Mouse (Mus musculus): ENCODE data around the gene Dnah2.

The Dnah2 gene

DNA sequence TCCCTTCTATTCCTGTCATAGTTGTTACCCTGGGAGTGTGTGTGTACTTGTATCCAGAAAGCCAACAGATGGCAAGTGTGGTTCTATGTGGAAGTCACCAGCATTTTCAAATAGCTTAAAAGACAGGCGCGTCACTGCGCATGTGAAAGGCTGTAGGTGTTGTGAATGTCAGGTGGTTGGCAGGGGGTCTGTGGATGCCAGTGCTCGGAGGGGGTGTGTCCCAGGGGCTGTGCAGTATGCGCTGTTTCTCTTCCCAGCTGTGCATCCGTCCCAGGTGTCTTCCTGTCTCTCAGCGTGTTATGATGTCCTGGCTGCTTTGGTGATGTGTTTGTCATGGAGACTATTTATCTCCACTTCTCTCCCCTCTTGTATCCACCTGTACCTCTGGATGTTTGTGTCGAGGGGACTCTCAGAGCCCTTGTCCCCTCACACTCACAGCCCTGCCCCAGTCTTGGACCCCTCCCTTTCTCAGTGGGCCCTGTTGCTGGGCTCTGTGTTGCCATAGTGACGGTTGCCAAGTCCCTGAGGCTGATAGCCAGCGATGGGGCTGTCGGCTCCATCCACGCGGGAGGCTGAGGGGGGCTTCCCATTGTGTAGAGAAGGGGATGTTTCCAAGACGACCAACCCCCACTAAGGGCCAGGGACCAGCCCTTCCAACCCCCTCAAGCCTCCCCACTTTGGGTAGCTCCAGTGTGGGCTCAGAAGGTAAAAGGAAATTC is 3.9 kb upstream of the Dnah2 start:
- no peak for TF ChIP-seq GATA4 (IDR thresholded peaks at IDR 0.05; ENCODE audit: insufficient replicate concordance, low read length)

DNA sequence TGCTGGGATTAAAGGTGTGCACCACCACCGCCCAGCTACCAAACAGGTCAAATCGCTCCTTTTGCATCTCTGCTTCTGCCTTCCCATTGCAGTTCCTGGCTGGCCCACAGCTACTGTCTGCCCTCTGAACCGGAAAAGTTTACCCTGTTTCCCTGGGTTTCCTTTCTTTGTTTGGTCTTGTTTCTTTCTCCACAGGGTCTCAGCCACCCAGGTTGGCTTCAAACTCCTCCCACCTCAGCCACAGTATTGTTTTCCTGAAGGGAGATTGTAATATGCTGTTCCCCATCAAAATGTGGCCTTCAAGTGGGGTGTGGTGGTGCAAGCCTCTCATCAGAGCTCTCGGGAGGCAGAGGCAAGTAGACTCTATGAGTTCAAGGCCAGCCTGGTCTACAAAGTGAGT is 2.4 kb upstream of the Dnah2 start:
- no peak for TF ChIP-seq GATA4 (IDR thresholded peaks at IDR 0.05; ENCODE audit: insufficient replicate concordance, low read length)

DNA sequence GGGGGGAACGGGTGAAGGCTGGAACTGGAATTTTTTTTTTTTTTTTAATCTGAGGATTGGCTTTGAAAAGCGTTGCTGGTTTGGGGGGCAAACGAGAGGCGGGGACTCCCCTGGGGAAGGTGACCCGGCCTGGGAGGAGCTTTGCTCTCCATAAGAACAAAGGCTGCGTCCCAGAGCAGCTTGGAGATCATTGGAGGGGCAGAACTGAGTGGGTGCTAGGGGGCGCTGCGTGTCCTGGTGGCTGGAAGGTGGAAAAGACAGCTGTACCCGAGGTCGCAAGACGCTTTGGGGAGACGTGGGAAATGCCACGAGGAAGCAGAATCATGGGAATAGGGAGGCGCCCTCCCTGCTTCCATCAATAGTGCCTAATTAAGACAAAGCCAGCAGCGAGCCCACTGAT is 1.8 kb downstream of the Dnah2 start:
- TF ChIP-seq GATA4 (IDR thresholded peaks at IDR 0.05; ENCODE audit: insufficient replicate concordance, low read length): no peak

DNA sequence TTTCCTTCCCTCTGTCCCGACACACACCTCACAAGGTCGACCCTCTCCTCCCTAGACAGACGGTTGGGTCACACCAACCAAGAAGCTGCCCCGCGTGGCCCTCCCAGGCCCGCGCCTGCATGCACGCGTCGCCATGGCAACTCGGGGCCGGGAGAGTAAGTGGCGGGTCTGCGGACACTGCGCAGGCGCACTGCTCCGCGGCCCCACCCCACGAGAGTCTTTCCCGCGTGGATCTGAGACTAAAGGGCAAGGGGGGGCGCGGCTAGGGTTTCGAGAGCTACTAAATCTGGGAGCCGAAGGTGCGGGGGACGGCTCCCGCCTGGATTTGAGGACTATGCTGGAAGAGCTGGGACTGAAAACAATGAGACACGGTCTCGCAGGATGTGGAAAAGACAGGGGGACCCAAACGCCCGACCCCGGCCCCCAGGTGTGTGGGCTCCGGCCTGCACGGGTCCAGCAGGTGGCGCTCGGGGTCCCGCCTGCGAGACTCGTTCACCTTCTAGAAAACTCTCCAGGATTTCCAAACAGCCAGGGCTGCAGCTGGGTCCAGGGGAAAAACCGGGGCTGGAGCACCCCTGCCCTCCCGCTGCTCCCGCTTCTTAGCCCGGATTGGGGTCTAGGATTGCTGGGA is 2.4 kb downstream of the Dnah2 start:
- TF ChIP-seq GATA4 (IDR thresholded peaks at IDR 0.05; ENCODE audit: insufficient replicate concordance, low read length): no peak

DNA sequence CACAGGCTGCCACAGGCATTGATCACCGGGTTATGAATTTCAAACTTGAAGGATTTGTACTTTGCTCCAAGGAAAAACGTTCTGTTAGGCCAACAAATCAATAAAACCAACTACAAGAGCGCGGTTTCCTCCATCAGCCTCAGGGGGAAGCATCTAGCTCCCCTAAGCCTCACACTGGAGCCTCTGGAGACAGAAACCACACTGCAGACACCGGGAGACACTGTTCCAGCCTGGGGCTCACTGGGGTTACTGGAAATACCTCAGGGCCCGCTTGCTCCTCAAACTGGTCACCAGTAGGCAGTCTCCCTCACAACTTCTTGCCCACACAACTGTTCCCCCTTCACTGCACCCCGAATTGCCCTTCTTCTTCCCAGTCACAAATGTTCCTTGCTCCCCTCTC is 3.0 kb downstream of the Dnah2 start:
- no peak for TF ChIP-seq GATA4 (IDR thresholded peaks at IDR 0.05; ENCODE audit: insufficient replicate concordance, low read length)

DNA sequence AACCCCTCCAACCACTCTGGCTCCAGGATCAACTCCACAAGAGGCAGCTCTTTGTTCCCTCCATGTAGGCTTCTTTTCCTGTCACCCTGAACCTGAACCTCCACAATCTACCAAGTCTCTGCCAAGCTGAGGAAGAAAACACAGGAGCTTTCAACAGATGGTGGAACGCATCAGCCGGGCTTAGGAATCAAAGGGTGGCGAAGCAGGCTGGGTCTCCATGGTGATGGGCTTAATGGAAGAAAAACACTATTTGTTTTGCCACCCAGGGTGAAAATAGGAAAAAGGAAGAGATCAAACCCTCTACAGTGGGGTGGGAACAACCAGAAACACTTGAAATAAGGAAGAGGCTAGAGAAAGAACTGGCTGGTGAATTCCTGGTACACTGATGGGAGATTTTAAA is 5.3 kb downstream of the Dnah2 start:
- no peak for TF ChIP-seq GATA4 (IDR thresholded peaks at IDR 0.05; ENCODE audit: insufficient replicate concordance, low read length)

DNA sequence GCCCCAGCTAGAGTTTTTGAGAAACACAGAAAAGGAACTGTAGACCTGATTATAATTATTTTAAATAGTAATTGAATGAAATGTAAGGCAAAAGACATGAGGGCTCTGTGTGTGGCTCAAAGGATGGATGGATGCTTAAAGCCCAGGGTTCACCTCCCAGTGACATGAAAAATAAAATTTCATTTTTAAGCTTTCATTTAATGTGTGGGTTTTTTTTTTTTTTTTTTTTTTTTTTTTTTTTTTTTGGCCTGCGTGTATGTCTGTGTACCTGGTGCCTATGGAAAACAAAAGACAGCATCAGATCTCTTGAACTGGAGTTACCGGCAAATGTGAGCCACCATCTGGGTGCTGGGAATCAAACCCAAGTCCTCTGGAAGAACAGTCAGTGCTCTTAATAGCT is 8.2 kb downstream of the Dnah2 start:
- no peak for TF ChIP-seq GATA4 (IDR thresholded peaks at IDR 0.05; ENCODE audit: insufficient replicate concordance, low read length)

DNA sequence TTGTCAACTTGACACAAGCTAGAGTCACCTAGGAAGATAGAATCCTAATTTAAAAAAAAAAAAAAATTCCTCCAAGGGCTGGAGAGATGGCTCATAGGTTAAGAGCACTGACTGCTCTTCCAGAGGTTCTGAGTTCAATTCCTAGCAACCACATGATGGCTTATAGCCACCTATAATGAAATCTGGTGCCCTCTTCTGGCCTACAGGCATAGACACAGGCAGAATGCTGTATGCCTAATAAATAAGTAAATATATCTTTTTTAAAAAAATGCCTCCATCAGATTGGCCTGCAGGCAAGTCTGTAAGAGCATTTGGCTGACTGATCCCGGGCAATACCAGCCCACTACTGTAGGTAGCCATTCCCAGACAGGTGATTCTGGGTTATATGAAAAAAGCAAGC is 13.9 kb downstream of the Dnah2 start:
- TF ChIP-seq GATA4 (IDR thresholded peaks at IDR 0.05; ENCODE audit: insufficient replicate concordance, low read length): no peak

DNA sequence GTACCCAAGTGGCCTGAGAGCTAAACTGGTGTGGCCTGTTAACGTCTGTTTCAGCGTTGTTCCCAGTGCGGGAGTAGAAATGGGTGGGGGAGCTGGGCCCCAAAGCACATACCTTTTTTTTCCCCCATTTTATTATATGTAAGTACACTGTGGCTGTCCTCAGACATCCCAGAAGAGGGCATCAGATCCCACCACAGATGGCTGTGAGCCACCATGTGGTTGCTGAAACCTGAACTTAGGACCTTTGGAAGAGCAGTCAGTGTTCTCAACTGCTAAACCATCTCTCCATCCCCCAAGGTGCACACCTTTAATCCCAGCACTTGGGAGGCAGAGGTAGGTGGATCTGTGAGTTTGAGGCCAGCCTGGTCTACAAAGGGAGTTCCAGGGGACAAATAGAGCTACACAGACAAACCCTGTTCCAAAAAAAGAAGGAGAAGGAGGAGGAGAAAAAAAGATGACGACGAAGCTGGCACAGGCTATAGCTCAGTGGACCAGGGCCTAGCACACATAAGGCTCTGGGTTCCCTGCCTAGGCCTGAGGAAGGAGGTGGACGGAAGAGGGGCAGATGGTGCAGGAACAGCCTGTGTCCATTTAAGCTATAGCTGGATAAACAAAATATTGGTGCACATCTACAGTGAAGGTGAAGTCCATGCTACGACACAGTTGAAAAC is 16.3 kb downstream of the Dnah2 start:
- TF ChIP-seq GATA4 (IDR thresholded peaks at IDR 0.05; ENCODE audit: insufficient replicate concordance, low read length): no peak

DNA sequence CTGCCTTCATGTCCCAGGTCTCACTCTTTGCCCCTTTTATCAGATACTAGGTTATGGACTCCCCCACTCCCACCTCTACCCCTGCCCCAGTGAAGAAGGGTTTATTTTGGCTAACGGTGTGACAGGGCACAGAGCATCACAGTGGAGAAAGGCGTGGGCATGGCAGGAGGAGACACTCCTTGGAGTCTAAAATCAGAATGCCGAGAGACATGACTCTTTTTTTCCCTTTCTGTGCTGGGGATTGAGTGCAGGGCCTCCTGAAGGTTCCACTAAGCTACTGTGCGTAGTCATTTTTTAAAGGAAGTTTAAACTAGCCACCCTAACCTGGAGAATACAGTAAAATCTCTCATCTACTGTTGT is 20.9 kb downstream of the Dnah2 start:
- TF ChIP-seq GATA4 (IDR thresholded peaks at IDR 0.05; ENCODE audit: insufficient replicate concordance, low read length): no peak

DNA sequence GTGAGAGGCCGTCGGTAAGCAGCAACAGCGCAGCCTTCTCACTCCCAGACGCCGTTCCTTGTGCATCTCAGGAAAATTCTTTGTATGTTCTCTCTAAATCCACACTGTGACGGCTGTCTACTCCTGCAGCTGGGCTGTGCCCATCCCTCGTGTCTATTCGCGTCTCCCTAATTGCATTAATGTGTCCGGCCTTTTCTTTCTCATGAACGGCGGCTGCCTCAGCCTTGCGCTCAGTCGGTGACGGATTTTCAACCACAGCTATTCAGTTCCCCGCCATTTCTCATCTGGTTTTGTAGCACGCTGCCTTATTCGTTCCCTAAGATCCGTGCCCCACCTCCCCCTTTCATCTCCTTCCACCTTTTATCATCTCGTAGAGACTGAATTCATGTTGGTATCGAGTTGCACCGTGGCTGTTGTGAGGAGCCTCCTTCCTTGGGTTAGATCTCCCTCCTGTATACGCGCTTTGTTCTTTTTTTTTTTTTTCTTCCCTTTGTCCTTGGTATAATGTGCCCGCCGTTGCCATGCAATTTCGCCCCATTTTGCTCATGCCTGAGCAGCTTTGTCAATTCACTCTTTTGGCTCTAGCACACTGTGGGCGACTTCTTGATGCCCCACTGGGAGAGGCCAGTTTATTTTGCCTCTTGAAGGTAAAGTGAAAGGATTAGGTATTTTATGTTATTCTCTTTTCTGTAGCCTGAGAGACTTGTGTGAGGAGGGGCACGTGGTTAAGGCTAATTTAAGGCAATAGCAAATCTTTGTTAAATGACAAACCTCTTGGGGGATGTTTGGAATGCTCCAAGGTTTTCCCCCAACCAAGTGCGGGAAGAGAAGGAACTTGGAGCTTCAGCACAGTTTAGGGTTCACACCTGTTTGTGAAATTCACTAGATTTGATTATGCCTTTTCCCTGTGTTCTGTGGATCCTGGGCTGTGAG is 21.5 kb downstream of the Dnah2 start:
- TF ChIP-seq GATA4 (IDR thresholded peaks at IDR 0.05; ENCODE audit: insufficient replicate concordance, low read length): no peak

DNA sequence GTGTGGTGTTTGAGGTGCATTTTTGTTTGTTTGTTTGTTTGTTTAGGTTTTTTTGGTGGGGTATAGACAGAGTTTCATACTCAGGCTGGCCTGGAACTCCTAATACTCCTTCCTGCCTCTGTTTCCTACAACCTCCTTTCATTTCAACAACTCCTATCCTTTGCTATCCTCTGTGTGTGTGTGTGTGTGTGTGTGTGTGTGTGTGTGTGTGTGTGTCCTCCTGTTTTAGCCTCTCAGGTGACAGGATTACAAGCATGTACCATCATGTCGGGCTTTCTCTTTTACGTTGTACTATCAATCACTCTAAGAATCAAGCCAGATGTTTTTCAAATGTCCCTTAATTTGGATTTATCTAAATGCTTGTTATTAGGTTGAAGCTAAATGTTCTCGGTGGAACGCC is 22.3 kb downstream of the Dnah2 start:
- no peak for TF ChIP-seq GATA4 (IDR thresholded peaks at IDR 0.05; ENCODE audit: insufficient replicate concordance, low read length)

DNA sequence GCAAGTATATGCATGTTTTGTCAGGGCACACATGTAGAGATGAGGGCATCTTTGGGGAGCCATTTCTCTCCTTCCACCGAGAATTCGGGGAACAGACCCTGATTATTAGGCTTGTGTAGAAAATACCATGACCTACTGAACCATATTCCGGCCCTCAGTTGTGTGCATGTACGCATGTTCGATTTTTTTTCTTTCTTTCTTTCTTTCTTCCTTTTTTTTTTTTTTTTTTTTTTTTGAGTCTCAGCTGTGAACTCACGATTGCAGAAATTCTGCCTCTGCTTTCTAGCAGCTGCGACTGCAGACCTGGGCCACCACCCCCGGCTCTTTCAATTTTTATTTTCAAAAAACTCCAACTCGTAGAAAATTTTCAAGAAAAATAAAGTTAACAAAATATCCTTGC is 23.2 kb downstream of the Dnah2 start:
- TF ChIP-seq GATA4 (IDR thresholded peaks at IDR 0.05; ENCODE audit: insufficient replicate concordance, low read length): no peak

DNA sequence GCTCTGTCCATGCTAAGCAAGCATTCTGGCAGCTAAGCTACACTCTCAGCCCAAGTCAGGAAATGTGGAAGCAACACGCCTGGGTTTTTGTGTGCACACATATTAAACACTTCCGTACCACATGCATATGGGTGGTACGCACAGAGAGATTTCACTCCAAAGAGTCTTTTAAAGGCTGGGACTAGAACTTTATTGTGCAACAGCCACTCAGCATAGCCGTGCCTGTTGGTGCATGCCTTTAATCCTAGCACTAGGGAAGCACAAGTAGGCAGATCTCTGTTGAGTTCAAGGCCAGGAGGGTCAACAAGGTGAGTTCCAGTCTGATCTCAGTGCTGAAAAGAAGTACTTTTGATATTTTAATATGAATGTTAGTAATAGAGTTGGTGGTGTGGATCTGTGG is 25.3 kb downstream of the Dnah2 start:
- TF ChIP-seq GATA4 (IDR thresholded peaks at IDR 0.05; ENCODE audit: insufficient replicate concordance, low read length): no peak

DNA sequence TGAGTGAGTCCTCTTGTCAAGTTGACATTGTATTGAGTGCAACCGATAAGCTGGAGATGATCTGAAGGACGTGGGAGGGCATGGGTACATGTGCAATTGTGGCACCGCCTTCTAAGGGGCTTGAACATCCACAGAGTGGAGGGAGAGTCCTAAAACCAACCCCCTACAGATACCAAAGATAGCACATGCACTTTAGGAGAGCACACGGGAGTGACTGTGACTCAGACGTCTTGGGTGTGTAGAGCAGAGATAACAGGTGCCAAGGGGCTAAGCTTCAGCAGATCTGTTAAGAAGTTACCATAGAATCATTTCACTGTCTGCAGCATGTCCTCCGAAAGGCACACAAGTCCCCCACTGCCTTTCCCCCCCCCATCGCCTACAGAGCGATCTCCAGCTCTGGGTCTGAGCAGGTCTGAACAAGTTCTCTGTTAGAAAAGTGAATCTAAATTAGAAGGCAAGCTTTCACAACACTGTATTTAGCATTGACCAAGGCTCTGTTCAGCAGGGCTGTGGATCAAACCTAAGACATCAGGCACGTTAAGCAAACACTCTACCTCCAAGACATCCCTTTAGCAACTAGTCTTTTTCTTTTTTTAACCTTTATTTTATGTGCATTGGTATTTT is 27.3 kb downstream of the Dnah2 start:
- no peak for TF ChIP-seq GATA4 (IDR thresholded peaks at IDR 0.05; ENCODE audit: insufficient replicate concordance, low read length)

All from liver, adult (tissue).